Mouse (Mus musculus): ENCODE measurements at regions not wholly inside any gene's neighbourhood (a gene's known extent, or its start where the extent isn't known, plus 50 kb on each side); places are given as distances from the start of the nearest gene placed in this dataset.
A peak's percentile ranks its signal among the peaks of the same experiment; 100 is the strongest.

DNA sequence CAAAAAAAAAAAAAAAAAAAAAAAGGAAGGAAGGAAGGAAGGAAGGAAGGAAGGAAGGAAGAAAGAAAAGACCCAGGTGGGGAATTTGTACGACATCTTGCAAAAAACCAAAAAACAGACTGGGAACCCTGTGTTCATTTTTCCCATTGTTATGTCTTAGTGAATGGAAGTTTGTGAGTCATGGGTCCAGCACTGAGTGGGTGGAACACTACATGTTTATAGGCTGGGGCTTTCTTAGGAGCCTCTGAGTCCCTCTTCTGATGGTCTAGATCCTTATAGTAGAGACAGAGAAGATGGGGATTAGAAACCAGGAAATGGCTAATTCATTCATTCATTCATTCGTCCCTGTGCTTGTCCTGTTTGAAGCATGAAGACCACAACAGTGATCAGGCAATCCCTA lies 105.5 kb downstream of the Tpra1 start:
- Histone ChIP-seq H3K9me3 (no peaks in the 10 kb centered on the region), H3K9ac (no peak overlapping the region), H3K4me1 (peaks cover 29% of the 10 kb centered on the region), H3K36me3 (no peaks in the 10 kb centered on the region), H3K4me2 (replicated peaks) (no peak overlapping the region), H3K27me3 (0 out of 2 replicates have a peak, but pooled peaks cover 5% of the 10 kb centered on the region), H3K27ac (no peak overlapping the region), H3K4me3 (no peak overlapping the region)
- WGBS: 72% methylated on average over 2 of the region's 2 CpGs
- ATAC-seq (ENCODE audit: insufficient number of reproducible peaks, insufficient read depth, low FRiP score, low TSS enrichment): no peak

DNA sequence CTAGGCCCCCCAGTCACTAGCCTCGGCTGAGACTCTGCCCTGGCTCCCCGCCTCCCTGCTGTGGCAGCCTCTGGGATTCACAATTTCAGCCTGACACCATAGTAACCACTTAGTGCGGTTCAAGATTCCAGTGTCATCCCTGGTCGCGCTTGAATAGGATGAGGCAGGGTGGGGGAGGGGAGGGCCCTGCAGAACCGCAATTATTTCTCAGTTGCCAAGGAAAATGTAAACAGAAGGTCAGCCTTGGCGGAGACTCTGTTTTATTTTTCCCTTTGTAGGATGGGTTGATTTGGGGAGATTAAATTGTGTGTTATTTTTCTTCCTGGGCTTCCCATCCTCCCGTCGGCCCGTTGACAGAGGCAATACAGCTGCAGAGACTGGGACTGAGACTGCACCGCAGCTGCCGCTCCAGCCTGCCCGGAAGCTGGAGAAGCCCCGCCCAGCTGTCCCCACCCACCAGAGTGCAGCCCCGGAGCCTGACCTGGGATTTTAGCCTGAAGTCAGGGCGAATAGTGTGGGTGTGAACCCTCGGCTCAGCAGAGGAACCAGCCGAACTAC lies 106.6 kb downstream of the Tpra1 start:
- H3K36me3 ChIP-seq: no peaks in the 10 kb centered on the region
- no peak overlapping the region for H3K9ac ChIP-seq
- peak overlapping the region; percentile 23; the same call in 1 of the 2 replicates for H3K27ac ChIP-seq
- ATAC-seq (ENCODE audit: insufficient number of reproducible peaks, insufficient read depth, low FRiP score, low TSS enrichment): peak; percentile 31; the same call in 1 of the 2 replicates
- H3K9me3 ChIP-seq: no peaks in the 10 kb centered on the region
- H3K27me3 ChIP-seq: 0 out of 2 replicates have a peak, but pooled peaks cover 5% of the 10 kb centered on the region
- peak overlapping the region; percentile 23 for H3K4me3 ChIP-seq
- 1% methylated on average over 18 of the region's 18 CpGs for WGBS
- H3K4me2 ChIP-seq (replicated peaks): peak overlapping the region; percentile 52
- H3K4me1 ChIP-seq: peaks cover 24% of the 10 kb centered on the region

DNA sequence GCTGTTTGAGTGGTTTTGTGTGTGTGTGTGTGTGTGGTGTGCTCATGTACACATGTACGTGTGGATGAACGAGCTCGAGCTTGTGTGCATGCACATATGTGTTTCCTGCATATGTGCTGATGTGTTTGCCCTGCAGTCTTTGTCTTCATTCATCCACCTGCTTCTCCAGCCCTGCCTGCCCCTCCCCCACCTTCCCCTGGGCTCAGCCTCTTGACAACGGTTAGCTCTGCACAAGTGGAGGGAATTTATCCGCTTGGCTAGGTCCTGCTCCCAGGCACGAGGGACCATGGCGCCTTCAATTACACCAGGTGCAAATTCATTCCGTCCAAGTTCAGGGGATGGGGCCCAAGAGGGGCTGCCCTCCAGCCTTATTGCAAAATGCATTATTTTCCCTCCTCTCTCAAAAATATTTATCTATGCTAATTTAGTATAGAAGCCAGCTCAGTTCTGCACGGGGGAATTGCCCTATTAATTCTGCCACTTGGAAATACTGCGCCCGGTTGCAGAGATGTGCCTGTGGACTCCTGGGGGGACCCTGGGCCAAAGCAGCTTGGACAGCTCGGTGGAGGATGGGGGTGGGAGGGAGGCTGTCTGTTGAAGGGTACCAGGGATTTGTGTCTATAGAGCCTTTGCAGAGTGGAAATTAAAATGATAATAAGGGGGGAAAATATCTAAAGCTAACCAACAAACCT lies 111.1 kb downstream of the Tpra1 start:
- Histone ChIP-seq H3K4me2 (replicated peaks) (no peak overlapping the region), H3K9me3 (no peaks in the 10 kb centered on the region), H3K4me3 (no peak overlapping the region), H3K27ac (no peak overlapping the region; the same call in 1 of the 2 replicates), H3K27me3 (0 out of 2 replicates have a peak, but pooled peaks cover 5% of the 10 kb centered on the region), H3K9ac (no peak overlapping the region), H3K36me3 (no peaks in the 10 kb centered on the region), H3K4me1 (peaks cover 18% of the 10 kb centered on the region)
- 36% methylated on average over 12 of the region's 12 CpGs for WGBS
- no peak for ATAC-seq (ENCODE audit: insufficient number of reproducible peaks, insufficient read depth, low FRiP score, low TSS enrichment)

DNA sequence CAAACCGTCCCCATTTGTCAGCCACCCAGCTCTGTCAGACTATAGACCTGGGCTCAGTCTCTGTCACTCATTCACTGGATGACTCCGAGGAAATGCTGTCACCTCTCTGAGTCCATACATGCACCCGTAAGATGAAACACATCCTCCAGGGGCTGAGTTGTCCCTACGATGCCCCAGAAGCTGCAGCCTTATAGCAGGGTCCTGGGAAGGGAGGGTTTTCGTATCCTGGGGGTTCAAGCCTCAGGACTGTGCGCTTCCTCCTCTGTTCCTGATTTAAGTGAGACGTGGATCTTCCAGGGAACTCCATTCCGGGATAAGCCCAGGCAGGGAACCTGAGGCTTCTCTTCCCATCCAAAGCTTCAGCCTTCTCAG lies 111.6 kb downstream of the Tpra1 start:
- 65% methylated on average over 8 of the region's 8 CpGs for WGBS
- Histone ChIP-seq H3K36me3 (no peaks in the 10 kb centered on the region), H3K4me3 (no peak overlapping the region), H3K27ac (no peak overlapping the region), H3K9ac (no peak overlapping the region), H3K4me2 (replicated peaks) (no peak overlapping the region), H3K9me3 (no peaks in the 10 kb centered on the region), H3K27me3 (0 out of 2 replicates have a peak, but pooled peaks cover 5% of the 10 kb centered on the region), H3K4me1 (peaks cover 13% of the 10 kb centered on the region; the same call in 1 of the 2 replicates)
- ATAC-seq (ENCODE audit: insufficient number of reproducible peaks, insufficient read depth, low FRiP score, low TSS enrichment): no peak

DNA sequence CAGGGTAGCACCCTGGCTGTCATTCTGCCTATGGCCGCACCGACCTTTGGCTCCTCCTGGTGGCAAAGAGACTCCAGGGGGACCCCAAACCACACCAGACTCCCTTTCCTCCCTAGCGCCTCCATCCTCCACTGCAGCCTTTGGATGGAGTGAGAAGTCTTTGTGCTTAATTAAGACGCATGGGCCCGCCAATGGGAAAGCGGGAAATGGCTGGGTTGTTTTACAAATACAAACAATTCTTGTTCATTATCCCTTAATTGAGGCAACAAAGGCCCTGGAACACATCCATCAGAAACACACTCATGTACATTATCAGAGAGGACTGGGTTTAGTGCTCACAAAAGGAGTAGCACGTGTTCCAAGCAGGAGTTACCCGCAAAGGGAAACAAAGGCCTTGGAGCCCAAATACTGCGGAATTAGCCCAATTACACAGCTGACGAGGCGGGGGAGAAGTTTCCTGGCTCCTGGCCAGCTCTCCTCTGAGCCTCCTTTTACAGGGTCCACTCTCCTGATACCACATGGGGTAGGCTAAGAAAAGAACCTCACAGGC lies 122.1 kb downstream of the Tpra1 start:
- ATAC-seq (ENCODE audit: insufficient number of reproducible peaks, insufficient read depth, low FRiP score, low TSS enrichment): peak; percentile 23; the same call in 1 of the 2 replicates
- Histone ChIP-seq H3K36me3 (no peaks in the 10 kb centered on the region), H3K4me2 (replicated peaks) (no peak overlapping the region), H3K27me3 (0 out of 2 replicates have a peak, but pooled peaks cover 4% of the 10 kb centered on the region), H3K4me3 (no peak overlapping the region), H3K27ac (no peak overlapping the region), H3K4me1 (peaks cover 3% of the 10 kb centered on the region; the same call in 1 of the 2 replicates), H3K9me3 (no peaks in the 10 kb centered on the region), H3K9ac (no peak overlapping the region)
- 32% methylated on average over 11 of the region's 11 CpGs for WGBS

DNA sequence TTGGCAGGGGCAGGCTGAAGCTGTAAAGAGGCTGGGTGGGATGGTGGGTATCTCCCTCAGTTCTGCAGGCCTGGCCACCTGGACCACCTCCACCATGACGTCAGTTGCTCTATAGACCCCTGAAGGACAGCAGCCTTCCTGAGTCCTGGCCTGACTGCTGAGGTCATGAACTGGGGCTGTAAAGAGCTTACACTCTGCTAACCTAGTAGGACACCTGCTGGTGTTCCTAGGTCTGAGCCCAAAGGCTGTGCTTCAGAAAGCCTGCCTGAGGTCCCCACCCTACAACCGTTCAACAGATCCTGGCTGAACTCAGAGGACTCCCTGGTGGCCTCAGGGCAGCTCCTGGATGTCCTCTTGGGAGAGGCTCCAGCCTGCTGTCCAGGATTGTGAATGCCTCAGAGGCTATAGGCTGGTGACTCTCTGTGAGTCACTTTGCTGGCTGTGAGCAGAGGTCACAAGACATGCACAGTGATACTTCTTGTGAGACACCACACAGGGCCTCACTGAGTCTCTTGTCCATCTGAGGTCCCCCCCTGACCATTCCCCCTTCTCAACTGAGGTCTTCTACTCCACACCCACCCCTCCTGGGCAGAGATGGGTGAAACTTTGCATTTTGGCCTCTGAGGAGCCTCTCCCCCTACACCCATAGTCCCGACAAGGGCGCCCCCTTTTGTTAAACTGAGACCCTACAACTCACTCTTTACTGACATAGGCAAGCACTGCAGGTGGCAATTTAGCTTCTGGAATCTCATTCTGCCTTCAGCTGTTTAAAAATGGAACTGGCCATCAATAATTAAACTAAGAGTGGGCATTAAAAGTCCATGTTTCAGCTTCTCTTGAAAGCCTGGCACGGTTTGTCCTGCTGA lies 131.6 kb downstream of the Tpra1 start:
- Histone ChIP-seq H3K9ac (no peak overlapping the region), H3K4me1 (no peaks in the 10 kb centered on the region), H3K4me2 (replicated peaks) (no peak overlapping the region), H3K27ac (no peak overlapping the region), H3K27me3 (no peaks in the 10 kb centered on the region), H3K4me3 (no peak overlapping the region), H3K36me3 (no peaks in the 10 kb centered on the region), H3K9me3 (no peaks in the 10 kb centered on the region)
- no peak for ATAC-seq (ENCODE audit: insufficient number of reproducible peaks, insufficient read depth, low FRiP score, low TSS enrichment)
- 39% methylated on average over 5 of the region's 5 CpGs for WGBS

DNA sequence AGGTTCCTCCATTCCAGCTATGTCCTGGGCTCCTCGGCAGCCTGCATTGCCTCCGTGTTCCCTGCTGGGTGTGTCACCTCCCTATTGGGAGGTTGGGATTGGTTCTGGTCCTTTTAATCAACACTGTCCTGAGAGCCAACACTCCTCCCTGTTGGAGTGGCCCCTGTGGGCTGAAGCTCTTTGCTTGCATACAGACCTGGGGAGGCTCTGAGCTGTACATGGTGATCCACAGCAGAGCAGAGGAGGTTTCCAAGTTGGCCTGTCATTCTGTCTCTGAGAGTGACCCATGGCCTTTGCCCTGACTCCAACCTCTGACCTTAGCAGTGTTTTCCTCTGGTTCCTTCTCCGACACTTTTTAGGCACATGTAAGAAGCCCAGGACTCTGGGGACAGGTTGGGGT lies 132.4 kb downstream of the Tpra1 start:
- no peak for ATAC-seq (ENCODE audit: insufficient number of reproducible peaks, insufficient read depth, low FRiP score, low TSS enrichment)
- Histone ChIP-seq H3K36me3 (no peaks in the 10 kb centered on the region), H3K27me3 (no peaks in the 10 kb centered on the region), H3K9ac (no peak overlapping the region), H3K9me3 (no peaks in the 10 kb centered on the region), H3K27ac (no peak overlapping the region), H3K4me3 (no peak overlapping the region), H3K4me1 (no peaks in the 10 kb centered on the region), H3K4me2 (replicated peaks) (no peak overlapping the region)
- 46% methylated on average over 3 of the region's 3 CpGs for WGBS

DNA sequence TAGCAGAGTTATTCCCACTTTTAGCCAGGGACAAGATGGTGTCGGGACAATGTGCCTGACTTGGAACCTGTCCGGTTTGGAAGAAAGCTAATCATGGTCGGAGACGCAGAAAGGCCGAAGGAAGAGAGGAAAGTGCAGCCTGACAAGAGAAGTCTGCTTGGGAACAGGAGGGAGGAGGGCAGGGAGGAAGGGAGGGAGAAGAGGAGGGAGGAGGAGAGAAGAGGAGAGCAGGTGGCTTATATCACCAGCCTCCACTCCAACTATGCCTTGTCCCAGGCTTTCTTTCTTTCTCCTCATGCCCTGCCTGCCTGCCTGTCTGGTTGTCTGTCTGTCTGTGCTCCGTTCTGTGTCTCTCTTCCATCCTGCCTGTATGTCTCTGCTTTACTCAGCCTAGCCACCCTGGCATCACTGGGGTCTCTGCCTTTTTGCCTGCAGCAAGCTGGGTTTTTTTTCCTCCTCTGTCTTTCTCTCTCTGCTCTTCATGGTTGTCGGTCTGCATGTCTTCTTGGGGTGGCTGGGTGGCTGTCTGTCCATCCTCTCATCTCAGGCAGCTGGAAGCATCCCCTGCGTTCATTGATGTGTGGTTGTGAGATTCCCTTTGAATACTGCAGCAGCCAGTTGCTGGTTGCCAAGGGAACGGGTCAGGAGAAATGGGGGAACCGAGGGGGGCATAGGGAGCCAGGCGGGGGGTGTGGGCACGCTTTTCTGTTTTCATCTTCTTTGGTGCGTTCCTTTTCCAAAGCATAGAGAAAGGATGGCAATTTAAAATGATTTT lies 133.2 kb downstream of the Tpra1 start:
- Histone ChIP-seq H3K4me1 (no peaks in the 10 kb centered on the region), H3K9ac (no peak overlapping the region), H3K36me3 (no peaks in the 10 kb centered on the region), H3K27me3 (no peaks in the 10 kb centered on the region), H3K27ac (no peak overlapping the region; the same call in 1 of the 2 replicates), H3K4me2 (replicated peaks) (no peak overlapping the region), H3K4me3 (no peak overlapping the region), H3K9me3 (no peaks in the 10 kb centered on the region)
- 64% methylated on average over 13 of the region's 13 CpGs for WGBS
- no peak for ATAC-seq (ENCODE audit: insufficient number of reproducible peaks, insufficient read depth, low FRiP score, low TSS enrichment)

DNA sequence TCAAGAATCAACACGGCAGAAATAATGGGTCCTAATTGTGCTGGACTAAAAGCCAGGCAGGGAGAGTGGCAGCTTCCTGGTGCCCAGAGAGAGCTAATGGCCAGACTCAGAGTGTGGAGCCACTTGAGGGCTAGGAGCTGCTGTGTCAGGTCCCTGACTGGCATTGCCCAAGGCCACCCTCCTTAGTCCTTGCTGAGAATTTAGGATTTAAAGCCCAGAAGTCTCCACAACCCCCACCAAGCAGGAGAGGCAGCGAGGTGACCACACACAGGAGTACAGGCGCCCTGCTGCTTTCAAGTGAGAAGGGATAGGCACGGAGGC lies 133.7 kb downstream of the Tpra1 start:
- no peak overlapping the region for H3K4me3 ChIP-seq
- no peak for ATAC-seq (ENCODE audit: insufficient number of reproducible peaks, insufficient read depth, low FRiP score, low TSS enrichment)
- WGBS: 43% methylated on average over 4 of the region's 4 CpGs
- no peaks in the 10 kb centered on the region for H3K4me1 ChIP-seq
- no peaks in the 10 kb centered on the region for H3K27me3 ChIP-seq
- no peaks in the 10 kb centered on the region for H3K9me3 ChIP-seq
- H3K27ac ChIP-seq: no peak overlapping the region
- H3K4me2 ChIP-seq (replicated peaks): no peak overlapping the region
- H3K9ac ChIP-seq: no peak overlapping the region
- H3K36me3 ChIP-seq: no peaks in the 10 kb centered on the region

DNA sequence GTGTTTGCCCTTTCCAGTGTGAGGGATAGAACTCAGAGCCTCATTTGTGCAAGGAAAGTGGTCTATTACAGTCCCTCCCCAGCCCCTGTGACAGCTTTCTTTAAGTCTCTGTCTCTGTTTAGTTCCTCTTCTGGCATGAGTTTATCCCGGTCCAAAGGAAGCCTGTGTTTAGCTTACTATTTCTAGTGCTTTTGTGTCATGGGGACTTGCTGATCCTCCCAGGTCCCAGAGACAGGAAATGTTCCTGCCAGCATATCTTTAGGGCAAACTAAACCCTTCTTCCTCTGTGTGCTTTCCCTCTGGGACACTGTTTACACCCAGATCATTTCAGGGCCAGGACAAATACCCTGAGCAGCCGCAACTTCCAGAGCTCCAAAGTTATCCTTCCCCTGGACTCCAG lies 135.3 kb downstream of the Tpra1 start:
- 38% methylated on average over 2 of the region's 2 CpGs for WGBS
- Histone ChIP-seq H3K4me1 (peaks cover 1% of the 10 kb centered on the region), H3K4me2 (replicated peaks) (no peak overlapping the region), H3K27me3 (no peaks in the 10 kb centered on the region), H3K36me3 (no peaks in the 10 kb centered on the region), H3K4me3 (no peak overlapping the region), H3K27ac (no peak overlapping the region), H3K9ac (no peak overlapping the region), H3K9me3 (no peaks in the 10 kb centered on the region)
- no peak for ATAC-seq (ENCODE audit: insufficient number of reproducible peaks, insufficient read depth, low FRiP score, low TSS enrichment)

DNA sequence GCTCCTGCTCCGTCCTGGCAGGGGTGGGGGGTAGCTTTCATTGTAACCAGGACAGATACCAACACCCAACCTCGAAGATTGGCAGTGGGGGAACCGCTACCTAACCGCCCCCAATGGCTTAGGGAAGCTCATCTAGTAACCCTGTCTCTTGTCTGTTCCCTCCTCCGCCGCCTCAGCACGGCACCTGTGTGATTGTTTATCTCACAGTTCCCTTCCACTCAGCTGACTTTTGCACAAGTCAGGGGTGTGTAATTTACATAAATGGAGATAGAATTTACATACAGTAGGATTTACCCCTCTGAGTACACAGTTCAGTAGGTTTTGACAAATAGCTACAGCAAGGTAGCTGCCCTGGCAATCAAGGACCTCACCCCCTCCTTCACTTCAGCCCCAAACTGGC lies 135.8 kb downstream of the Tpra1 start:
- Histone ChIP-seq H3K27me3 (no peaks in the 10 kb centered on the region), H3K9ac (no peak overlapping the region)

More for the DNA sequence above, 135.8 kb downstream of the Tpra1 start:
- H3K4me2 ChIP-seq (replicated peaks): no peak overlapping the region
- 66% methylated on average over 7 of the region's 7 CpGs for WGBS
- H3K4me1 ChIP-seq: peaks cover 6% of the 10 kb centered on the region
- H3K27ac ChIP-seq: no peak overlapping the region
- H3K4me3 ChIP-seq: no peak overlapping the region
- H3K9me3 ChIP-seq: no peaks in the 10 kb centered on the region
- no peaks in the 10 kb centered on the region for H3K36me3 ChIP-seq
- no peak for ATAC-seq (ENCODE audit: insufficient number of reproducible peaks, insufficient read depth, low FRiP score, low TSS enrichment)
